Mouse (Mus musculus) MEL (cell line): ENCODE data around the gene Prdx1. TPM values are rescaled to one million over a fixed set of nuclear protein-coding genes. Genes with fewer than 3 reads are reported as not detected.

Experiments
- DNase-seq: peaks from one replicate; pipeline ENCODE4 v3.0.0; 2011; ENCODE audit warnings: low read depth, low spot score
- H3K27ac ChIP-seq: 2 replicates; pipeline ENCODE4 v1.5.1; 2012; ENCODE audit warnings: low read depth, mild to moderate bottlenecking, control low read depth, low read length, moderate library complexity; ENCODE audit not compliant: control insufficient read depth
- H3K27me3 ChIP-seq, 2 experiments: fragments of 150-350 bp in 1 of 2; sonication (generic) in 1 of 2; 2 replicates each; pipeline ENCODE4 v1.6.1; 2012; ENCODE audit warnings: low read length in 2 of 2, mild to moderate bottlenecking in 2 of 2, improper control_type of control experiment in 1 of 2, moderate library complexity in 1 of 2; ENCODE audit not compliant: insufficient read depth in 2 of 2, control insufficient read depth in 1 of 2
- H3K36me3 ChIP-seq, 2 experiments: 2 replicates each; pipeline ENCODE4 v1.6.1; 2012 to 2014; ENCODE audit warnings: low read length in 2 of 2, improper control_type of control experiment in 1 of 2, inconsistent platforms in 1 of 2, mild to moderate bottlenecking in 1 of 2; ENCODE audit not compliant: insufficient read depth in 2 of 2, control insufficient read depth in 1 of 2
- H3K4me1 ChIP-seq, 2 experiments: fragments of 150-350 bp in 1 of 2; sonication (generic) in 1 of 2; 2 replicates each; pipeline ENCODE4 v1.6.1; 2012; ENCODE audit warnings: low read length in 2 of 2, improper control_type of control experiment in 1 of 2, mild to moderate bottlenecking in 1 of 2; ENCODE audit not compliant: insufficient read depth in 2 of 2, control insufficient read depth in 1 of 2
- H3K4me3 ChIP-seq, 2 experiments: fragments of 150-350 bp in 1 of 2; sonication (generic) in 1 of 2; 2 replicates each; pipeline ENCODE4 v1.5.1; 2012; ENCODE audit warnings: low read depth in 2 of 2, low read length in 2 of 2, mild to moderate bottlenecking in 2 of 2, moderate library complexity in 2 of 2, control low read depth in 1 of 2, improper control_type of control experiment in 1 of 2; ENCODE audit not compliant: control insufficient read depth in 1 of 2, insufficient read depth in 1 of 2
- H3K79me2 ChIP-seq: 2 replicates; pipeline ENCODE4 v1.6.1; 2012; ENCODE audit warnings: mild to moderate bottlenecking, low read length, moderate library complexity; ENCODE audit not compliant: control insufficient read depth, poor library complexity, insufficient read depth
- H3K9ac ChIP-seq: 2 replicates; pipeline ENCODE4 v1.6.1; 2012; ENCODE audit warnings: low read depth, mild to moderate bottlenecking, control low read depth, low read length, moderate library complexity; ENCODE audit not compliant: control insufficient read depth, poor library complexity, severe bottlenecking
- H3K9me3 ChIP-seq: fragments of 150-350 bp; sonication (generic); replicated peaks from 2 replicates; pipeline ENCODE4 v1.6.1; 2012; ENCODE audit warnings: mild to moderate bottlenecking, low read length, improper control_type of control experiment, moderate library complexity; ENCODE audit not compliant: insufficient read depth
- BHLHE40 ChIP-seq: IDR thresholded peaks from 2 replicates; pipeline ENCODE4 v1.6.1; 2012; ENCODE audit warnings: low read depth, mild to moderate bottlenecking, inconsistent platforms, low read length, improper control_type of control experiment, borderline replicate concordance
- CHD2 ChIP-seq: IDR thresholded peaks from 2 replicates; pipeline ENCODE4 v1.6.1; 2011; ENCODE audit warnings: low read length, improper control_type of control experiment
- CTCF ChIP-seq, 3 experiments: IDR thresholded peaks in 2 of 3; conservative IDR thresholded peaks in 1 of 3; 2 replicates each; pipeline ENCODE4 v1.5.1; 2011 to 2012; ENCODE audit warnings: low read length in 3 of 3, low read depth in 2 of 3, mild to moderate bottlenecking in 2 of 3, improper control_type of control experiment in 1 of 3, inconsistent platforms in 1 of 3, mixed read lengths in 1 of 3, moderate library complexity in 1 of 3; ENCODE audit not compliant: control insufficient read depth in 1 of 3, insufficient read depth in 1 of 3, poor library complexity in 1 of 3, severe bottlenecking in 1 of 3
- E2F4 ChIP-seq: IDR thresholded peaks from 2 replicates; pipeline ENCODE4 v1.6.1; 2011; ENCODE audit warnings: low read depth, low read length, improper control_type of control experiment, borderline replicate concordance
- JUND ChIP-seq: IDR thresholded peaks from 2 replicates; pipeline ENCODE4 v1.6.1; 2011; ENCODE audit warnings: low read depth, mild to moderate bottlenecking, improper control_type of control experiment, low read length
- KAT2A ChIP-seq: conservative IDR thresholded peaks from 2 replicates; pipeline ENCODE4 v1.6.1; 2012; ENCODE audit warnings: low read depth, low read length, improper control_type of control experiment, inconsistent platforms
- MXI1 ChIP-seq: IDR thresholded peaks from 2 replicates; pipeline ENCODE4 v1.6.1; 2011; ENCODE audit warnings: mild to moderate bottlenecking, low read depth, low read length, improper control_type of control experiment
- MYB ChIP-seq: IDR thresholded peaks from 2 replicates; pipeline ENCODE4 v1.6.1; 2011; ENCODE audit warnings: mild to moderate bottlenecking, low read depth, low read length, improper control_type of control experiment
- NELFE ChIP-seq: IDR thresholded peaks from 2 replicates; pipeline ENCODE4 v1.6.1; 2011; ENCODE audit warnings: low read depth, low read length, improper control_type of control experiment
- NRF1 ChIP-seq: IDR thresholded peaks from 2 replicates; pipeline ENCODE4 v1.6.1; 2014; ENCODE audit warnings: low read depth, mild to moderate bottlenecking, inconsistent platforms, low read length, improper control_type of control experiment, moderate library complexity; ENCODE audit not compliant: poor library complexity, insufficient read depth, severe bottlenecking
- POLR2A ChIP-seq, 2 experiments: IDR thresholded peaks; 2 replicates each; pipeline ENCODE4 v1.6.1; 2011 to 2012; ENCODE audit warnings: low read length in 2 of 2, mild to moderate bottlenecking in 2 of 2, control low read depth in 1 of 2, improper control_type of control experiment in 1 of 2, low read depth in 1 of 2, moderate library complexity in 1 of 2; ENCODE audit not compliant: control insufficient read depth in 1 of 2, insufficient read depth in 1 of 2, poor library complexity in 1 of 2
- RCOR1 ChIP-seq: IDR thresholded peaks from 2 replicates; pipeline ENCODE4 v1.6.1; 2012; ENCODE audit warnings: low read depth, mild to moderate bottlenecking, inconsistent platforms, low read length, improper control_type of control experiment
- TBP ChIP-seq: IDR thresholded peaks from 2 replicates; pipeline ENCODE4 v1.8.0; 2011; ENCODE audit warnings: low read depth, low read length, improper control_type of control experiment
- USF2 ChIP-seq, 2 experiments: IDR thresholded peaks; 2 replicates each; pipeline ENCODE4 v1.6.1; 2011 to 2012; ENCODE audit warnings: improper control_type of control experiment in 2 of 2, low read length in 2 of 2, borderline replicate concordance in 1 of 2, inconsistent platforms in 1 of 2, low read depth in 1 of 2, mild to moderate bottlenecking in 1 of 2; ENCODE audit not compliant: insufficient read depth in 1 of 2
- ZC3H11A ChIP-seq: IDR thresholded peaks from 2 replicates; pipeline ENCODE4 v1.6.1; 2012; ENCODE audit warnings: low read depth, mild to moderate bottlenecking, inconsistent platforms, low read length, improper control_type of control experiment
- ZMIZ1 ChIP-seq: IDR thresholded peaks from 2 replicates; pipeline ENCODE4 v1.6.1; 2012; ENCODE audit warnings: low read depth, mild to moderate bottlenecking, inconsistent platforms, low read length, improper control_type of control experiment, moderate library complexity
- polyA plus RNA-seq, 2 experiments: library from polyadenylated mRNA; stranded (reverse) in 1 of 2; unstranded in 1 of 2; fragments of >175 nt in 1 of 2; fragments of >200 nt in 1 of 2; gene quantifications; 2 replicates each; pipeline versions ENCODE4 v1.2.1 to v1.2.4; 2012; ENCODE audit warnings: low replicate concordance in 2 of 2, low read depth in 1 of 2; ENCODE audit not compliant: insufficient read length in 2 of 2, insufficient read depth in 1 of 2, missing spikeins in 1 of 2
- total RNA-seq: library from RNA; depleted of rRNA; stranded (reverse); fragments of 300-350 nt; gene quantifications from 2 replicates; pipeline ENCODE4 v1.2.3, GENCODE M21; 2012

Gene Prdx1
- total and polyA plus RNA-seq, 3 experiments: 223 to 416 TPM; not detected in 1

DNA sequence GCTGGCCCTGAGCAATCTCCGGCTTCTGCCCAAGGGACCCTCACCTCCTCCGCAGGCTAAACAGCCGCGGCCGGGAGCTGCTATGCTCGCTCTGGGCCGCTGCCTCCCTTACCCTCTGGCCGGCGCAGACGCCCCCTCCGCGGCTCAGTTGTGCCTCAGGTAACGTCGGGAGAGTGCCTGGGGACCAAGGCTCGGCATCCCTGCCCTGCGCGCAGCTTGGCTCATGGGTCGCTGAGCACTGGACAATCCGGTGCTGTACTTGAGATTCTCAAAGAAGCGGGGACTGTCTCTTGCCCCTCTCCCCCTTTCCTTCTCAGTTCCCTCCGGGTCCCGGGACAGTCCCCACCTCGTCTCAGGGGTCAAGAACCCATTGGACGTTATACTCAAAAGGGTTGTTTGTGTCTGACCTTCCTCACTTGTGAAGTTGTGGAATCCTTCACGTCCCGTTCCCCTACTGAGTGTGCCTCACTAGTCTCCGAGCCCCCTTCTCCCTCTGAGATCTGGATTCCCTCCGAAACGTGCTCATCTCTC, 35.8 kb downstream of the Prdx1 start:
- H3K9ac ChIP-seq: peak overlapping the region; percentile 75
- peak in 1 of 2 experiments; percentile 49; a peak in 1 of 4 replicates for TF ChIP-seq POLR2A (IDR thresholded peaks at IDR 0.05; ENCODE audit: control insufficient read depth in 1 of 2, insufficient read depth in 1 of 2, low read depth in 1 of 2, low read length in 2 of 2, poor library complexity in 1 of 2)
- no peak for TF ChIP-seq TBP
- 0 out of 2 replicates have a peak, but pooled peaks have one; percentile 2 for TF ChIP-seq NRF1
- no peak for TF ChIP-seq CHD2
- 0 out of 6 replicates have a peak, but pooled peaks of 1 of the 3 experiments have one; percentile 0 for TF ChIP-seq CTCF (IDR thresholded peaks at IDR 0.05 in 2 of 3, conservative IDR thresholded peaks at IDR 0.05 in 1 of 3; ENCODE audit: control insufficient read depth in 1 of 3, insufficient read depth in 1 of 3, low read depth in 2 of 3, low read length in 3 of 3, poor library complexity in 1 of 3, severe bottlenecking in 1 of 3)
- no peak for TF ChIP-seq ZMIZ1
- no peaks in the 10 kb centered on the region for H3K27me3 ChIP-seq
- 0 out of 2 replicates have a peak overlapping the region, but pooled peaks have one; percentile 22 for H3K27ac ChIP-seq
- peak overlapping the region; percentile 79 to 86 for H3K4me3 ChIP-seq
- H3K9me3 ChIP-seq: no peaks in the 10 kb centered on the region
- DNase-seq: no peak
- peaks cover 0 to 13% of the 10 kb centered on the region in 2 experiments; a peak in 2 of 4 replicates for H3K36me3 ChIP-seq
- no peaks in the 10 kb centered on the region; the same call in 1 of the 2 replicates for H3K79me2 ChIP-seq
- H3K4me1 ChIP-seq: peaks cover 4 to 5% of the 10 kb centered on the region in 2 experiments

DNA sequence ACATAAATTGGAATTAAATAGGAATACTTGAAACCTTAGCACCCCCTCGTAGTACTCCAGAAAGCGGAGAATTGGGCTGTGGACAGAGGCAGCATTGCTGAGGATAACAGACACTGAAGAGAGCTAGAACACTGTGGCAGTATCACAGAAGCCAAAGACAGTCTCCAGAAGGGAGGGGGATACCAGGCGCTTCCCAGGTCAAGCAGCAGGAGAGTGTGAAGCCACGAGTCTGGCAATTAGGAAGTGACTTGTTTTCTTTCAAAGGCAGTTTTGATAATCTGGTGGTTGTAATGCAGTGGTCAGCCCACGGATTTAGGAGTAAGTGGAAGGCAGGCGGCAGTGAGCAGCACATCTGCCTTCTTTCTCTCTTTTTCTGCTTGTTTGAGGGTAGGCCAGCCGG, 36.9 kb downstream of the Prdx1 start:
- H3K27me3 ChIP-seq: no peaks in the 10 kb centered on the region
- H3K9me3 ChIP-seq: no peaks in the 10 kb centered on the region
- no peak overlapping the region for H3K9ac ChIP-seq
- no peak for DNase-seq
- no peaks in the 10 kb centered on the region; the same call in 1 of the 2 replicates for H3K79me2 ChIP-seq
- no peak for TF ChIP-seq ZC3H11A
- TF ChIP-seq BHLHE40: no peak
- TF ChIP-seq MXI1: no peak
- no peak for TF ChIP-seq CHD2
- TF ChIP-seq NELFE: no peak
- TF ChIP-seq KAT2A: no peak
- TF ChIP-seq JUND: no peak
- no peak for TF ChIP-seq MYB
- no peak for TF ChIP-seq RCOR1
- TF ChIP-seq E2F4: no peak
- TF ChIP-seq USF2 (IDR thresholded peaks at IDR 0.05; ENCODE audit: borderline replicate concordance in 1 of 2, insufficient read depth in 1 of 2, low read depth in 1 of 2, low read length in 2 of 2): no peak
- H3K4me3 ChIP-seq: no peak overlapping the region
- H3K36me3 ChIP-seq: peaks cover 0 to 13% of the 10 kb centered on the region in 2 experiments; a peak in 2 of 4 replicates
- H3K4me1 ChIP-seq: peaks cover 4 to 5% of the 10 kb centered on the region in 2 experiments
- no peak overlapping the region for H3K27ac ChIP-seq
